Mouse (Mus musculus): ENCODE measurements around the gene Serpina10. TPM values are rescaled to one million over a fixed set of nuclear protein-coding genes. Genes with fewer than 3 reads are reported as not detected.

Serpina10 gene
- total and polyA plus RNA-seq, 3 experiments, result 0.07 to 0.12 TPM; not detected in 1

- Histone ChIP-seq H3K4me1 (ENCODE audit: control insufficient read depth in 1 of 2, insufficient read depth in 2 of 2, low read length in 2 of 2) (peaks cover 6 to 13% of the 10 kb centered on the region in 2 experiments; a peak in 3 of 4 replicates), H3K9ac (ENCODE audit: control insufficient read depth, low read depth, low read length, poor library complexity, severe bottlenecking) (no peak overlapping the region), H3K27ac (ENCODE audit: control insufficient read depth, low read depth, low read length) (no peak overlapping the region), H3K9me3 (replicated peaks; ENCODE audit: insufficient read depth, low read length) (no peaks in the 10 kb centered on the region), H3K4me3 (ENCODE audit: control insufficient read depth in 1 of 2, insufficient read depth in 1 of 2, low read depth in 2 of 2, low read length in 2 of 2) (no peak overlapping the region), H3K79me2 (ENCODE audit: control insufficient read depth, insufficient read depth, low read length, poor library complexity) (no peaks in the 10 kb centered on the region), H3K36me3 (ENCODE audit: control insufficient read depth in 1 of 2, insufficient read depth in 2 of 2, low read length in 2 of 2) (peaks cover 0 to 2% of the 10 kb centered on the region in 2 experiments; a peak in 1 of 4 replicates), H3K27me3 (ENCODE audit: control insufficient read depth in 1 of 2, insufficient read depth in 2 of 2, low read length in 2 of 2) (no peaks in the 10 kb centered on the region)
- DNase-seq (ENCODE audit: low read depth, low spot score), result peak; percentile 77
- TF ChIP-seq TAL1 (IDR thresholded peaks at IDR 0.05; ENCODE audit: low read length) (no peak), TBP (IDR thresholded peaks at IDR 0.05; ENCODE audit: low read depth, low read length) (no peak), ZC3H11A (IDR thresholded peaks at IDR 0.05; ENCODE audit: low read depth, low read length) (peak; percentile 94), KAT2A (conservative IDR thresholded peaks at IDR 0.05; ENCODE audit: low read depth, low read length) (no peak), MYC (IDR thresholded peaks at IDR 0.05; ENCODE audit: low read depth, low read length) (no peak), TCF12 (IDR thresholded peaks at IDR 0.05; ENCODE audit: low read depth, low read length) (0 out of 2 replicates have a peak, but pooled peaks have one; percentile 16), RAD21 (IDR thresholded peaks at IDR 0.05; ENCODE audit: low read depth, low read length) (peak; percentile 97), SMC3 (IDR thresholded peaks at IDR 0.05; ENCODE audit: low read depth, low read length) (peak; percentile 96), NRF1 (IDR thresholded peaks at IDR 0.05; ENCODE audit: insufficient read depth, low read depth, low read length, poor library complexity, severe bottlenecking) (no peak), RCOR1 (IDR thresholded peaks at IDR 0.05; ENCODE audit: low read depth, low read length) (no peak), ELF1 (IDR thresholded peaks at IDR 0.05; ENCODE audit: low read depth, low read length) (0 out of 2 replicates have a peak, but pooled peaks have one; percentile 8), POLR2A (IDR thresholded peaks at IDR 0.05; ENCODE audit: control insufficient read depth in 1 of 2, insufficient read depth in 1 of 2, low read depth in 1 of 2, low read length in 2 of 2, poor library complexity in 1 of 2) (no peak), MXI1 (IDR thresholded peaks at IDR 0.05; ENCODE audit: low read depth, low read length) (no peak), MYB (IDR thresholded peaks at IDR 0.05; ENCODE audit: low read depth, low read length) (no peak), GABPA (IDR thresholded peaks at IDR 0.05; ENCODE audit: low read depth, low read length) (no peak), EP300 (IDR thresholded peaks at IDR 0.05; ENCODE audit: low read depth in 1 of 2, low read length in 2 of 2) (0 out of 4 replicates have a peak, but pooled peaks of 1 of the 2 experiments have one; percentile 11), UBTF (IDR thresholded peaks at IDR 0.05; ENCODE audit: borderline replicate concordance, insufficient read depth, low read depth, low read length) (no peak), MAZ (IDR thresholded peaks at IDR 0.05; ENCODE audit: low read depth, low read length) (no peak), NELFE (IDR thresholded peaks at IDR 0.05; ENCODE audit: low read depth, low read length) (no peak), CHD2 (IDR thresholded peaks at IDR 0.05; ENCODE audit: low read length) (no peak), POLR2AphosphoS2 (IDR thresholded peaks at IDR 0.05; ENCODE audit: low read length) (no peak), HCFC1 (IDR thresholded peaks at IDR 0.05; ENCODE audit: low read depth, low read length) (no peak), CTCF (IDR thresholded peaks at IDR 0.05 in 2 of 3, conservative IDR thresholded peaks at IDR 0.05 in 1 of 3; ENCODE audit: control insufficient read depth in 1 of 3, insufficient read depth in 1 of 3, low read depth in 2 of 3, low read length in 3 of 3, poor library complexity in 1 of 3, severe bottlenecking in 1 of 3) (peak; percentile 88 to 99 (median 98)), ZNF384 (IDR thresholded peaks at IDR 0.05; ENCODE audit: low read depth, low read length) (no peak), JUND (IDR thresholded peaks at IDR 0.05; ENCODE audit: low read depth, low read length) (no peak)
These were observed 12.1 kb upstream of the Serpina10 start for GRCm38 (mm10) chr12:103643336-103643735.

Data from MEL (cell line).